Mouse (Mus musculus) spleen, postnatal 36 days (tissue): ENCODE measurements around the gene Cyren.

ENCODE experiments used
- DNase-seq, 2 experiments: peaks; one replicate each; pipeline ENCODE4 v3.0.0; 2022; ENCODE audit warnings: low spot score in 2 of 2, mixed read lengths in 1 of 2

Gene Cyren

GRCm38 (mm10) chr6:34877509-34878321 is at the start of gene Cyren:
Gene Cyren (minus strand): TSS chr6:34878060.
- DNase-seq, result peak; percentile 92 to 93

GRCm38 (mm10) chr6:34927594-34927993 is 49.7 kb upstream of the Cyren start:
- DNase-seq, result no peak

- peak; percentile 36 to 43 for DNase-seq
These were observed 49.3 kb upstream of the Cyren start for GRCm38 (mm10) chr6:34927156-34927555.

- peak; percentile 33 to 62 for DNase-seq
These were observed 44.1 kb upstream of the Cyren start for GRCm38 (mm10) chr6:34921941-34922340.

- no peak for DNase-seq
These were observed 42.8 kb upstream of the Cyren start for GRCm38 (mm10) chr6:34920631-34921030.

- no peak for DNase-seq
These were observed 42.1 kb upstream of the Cyren start, which contains the start of gene Stra8 for GRCm38 (mm10) chr6:34919956-34920355. Gene Stra8 (plus strand): TSS chr6:34920163.

GRCm38 (mm10) chr6:34919146-34919545 is 41.3 kb upstream of the Cyren start:
- no peak for DNase-seq

- no peak for DNase-seq
These were observed 36.6 kb upstream of the Cyren start for GRCm38 (mm10) chr6:34914462-34914861.

- no peak for DNase-seq
These were observed 35.6 kb upstream of the Cyren start for GRCm38 (mm10) chr6:34913341-34914040.

GRCm38 (mm10) chr6:34910371-34911219 is 32.7 kb upstream of the Cyren start, which contains the start of gene Wdr91:
Gene Wdr91 (minus strand): TSS chr6:34910876.
- DNase-seq, result peak; percentile 87 to 90

- DNase-seq, result no peak
These were observed 31.9 kb upstream of the Cyren start for GRCm38 (mm10) chr6:34909631-34910345.

- no peak for DNase-seq
These were observed 29.9 kb upstream of the Cyren start for GRCm38 (mm10) chr6:34907696-34908260.

GRCm38 (mm10) chr6:34907121-34907614 is 29.3 kb upstream of the Cyren start:
- DNase-seq, result peak; percentile 40 to 67

GRCm38 (mm10) chr6:34906661-34907060 is 28.8 kb upstream of the Cyren start:
- DNase-seq, result no peak

- DNase-seq, result no peak
These were observed 28.3 kb upstream of the Cyren start for GRCm38 (mm10) chr6:34906125-34906524.

- DNase-seq, result no peak
These were observed 26.5 kb upstream of the Cyren start for GRCm38 (mm10) chr6:34904361-34904760.

- no peak for DNase-seq
These were observed 26.0 kb upstream of the Cyren start for GRCm38 (mm10) chr6:34903851-34904250.

- DNase-seq, result no peak
These were observed 25.6 kb upstream of the Cyren start for GRCm38 (mm10) chr6:34903441-34903840.

- DNase-seq, result peak in 1 of 2 experiments; percentile 36
These were observed 24.7 kb upstream of the Cyren start for GRCm38 (mm10) chr6:34902578-34902977.

GRCm38 (mm10) chr6:34901911-34902444 is 24.1 kb upstream of the Cyren start:
- peak; percentile 57 to 69 for DNase-seq
